Mouse (Mus musculus): ENCODE results near the gene Vmp1.

Gene Vmp1

GRCm38 (mm10) chr11:86571047-86571855 lies 112.4 kb downstream of the Vmp1 start:
- in situ Hi-C loops (cut with MboI), result loop anchor here (5.0 kb wide), 1 partner anchor 86 kb away; no protein-coding TSS in a partner anchor

- in situ Hi-C loops (cut with MboI), result loop anchor here (5.0 kb wide), 1 partner anchor 87 kb away; no protein-coding TSS in a partner anchor
Measured at GRCm38 (mm10) chr11:86570261-86570746, 113.3 kb downstream of the Vmp1 start.

- in situ Hi-C loops (cut with MboI), result no loop called here
Measured at GRCm38 (mm10) chr11:86568425-86568824, 115.2 kb downstream of the Vmp1 start.

- in situ Hi-C loops (cut with MboI), result no loop called here
Measured at GRCm38 (mm10) chr11:86558258-86558657, 125.4 kb downstream of the Vmp1 start.

GRCm38 (mm10) chr11:86553525-86553924 lies 130.1 kb downstream of the Vmp1 start:
- in situ Hi-C loops (cut with MboI), result no loop called here

GRCm38 (mm10) chr11:86547412-86547811 lies 136.2 kb downstream of the Vmp1 start:
- in situ Hi-C loops (cut with MboI), result no loop called here

GRCm38 (mm10) chr11:86545556-86545955 lies 138.1 kb downstream of the Vmp1 start:
- in situ Hi-C loops (cut with MboI), result no loop called here

GRCm38 (mm10) chr11:86544639-86545299 lies 138.9 kb downstream of the Vmp1 start, which contains the start of the genes Rps6kb1 and Tubd1:
Rps6kb1 (minus strand) TSS chr11:86544805.
Tubd1 (plus strand) TSS chr11:86544991.
- in situ Hi-C loops (cut with MboI), result no loop called here

- in situ Hi-C loops (cut with MboI), result no loop called here
Measured at GRCm38 (mm10) chr11:86543960-86544638, 139.5 kb downstream of the Vmp1 start.

GRCm38 (mm10) chr11:86542851-86543250 lies 140.8 kb downstream of the Vmp1 start:
- in situ Hi-C loops (cut with MboI), result no loop called here

GRCm38 (mm10) chr11:86540476-86540845 lies 143.2 kb downstream of the Vmp1 start:
- in situ Hi-C loops (cut with MboI), result no loop called here

GRCm38 (mm10) chr11:86539716-86540475 lies 143.7 kb downstream of the Vmp1 start:
- in situ Hi-C loops (cut with MboI), result no loop called here

GRCm38 (mm10) chr11:86538786-86539185 lies 144.8 kb downstream of the Vmp1 start:
- in situ Hi-C loops (cut with MboI), result no loop called here

GRCm38 (mm10) chr11:86534201-86534910 lies 149.3 kb downstream of the Vmp1 start:
- in situ Hi-C loops (cut with MboI), result no loop called here

Data from mature B cell (primary cell).